ENCODE assay signal across 22 mouse cellular contexts in genomic region chr7:106876791-106877190, GRCm38 (mm10). TPM values are rescaled to one million over a fixed set of nuclear protein-coding genes. Genes with fewer than 3 reads are reported as not detected.
"Had no signal": no experiment of that assay in that cellular context is flagged by ENCODE, and none has a peak within 500 bp of the region (broad histone marks: within the 10 kb centered on the region; RNA-seq: fewer than 3 reads in every experiment).

Gene Olfr705 (minus strand): TSS chr7:106876891.

- DNase-seq: cerebellum, adult 8-10 months; cerebellum, adult 9-10 months; cerebellum, adult 9-11 months; cerebellum, postnatal 10 days; cerebellum, postnatal 14 days; cerebellum, postnatal 25 days; cerebellum, postnatal 36 days; embryo, embryonic 11 days; forebrain, postnatal 0 days; gastrocnemius, adult 2 months; gastrocnemius, postnatal 10 days; gastrocnemius, postnatal 14 days; gastrocnemius, postnatal 25 days; gastrocnemius, postnatal 36 days; heart, adult 18-20 months; heart, adult 2 months had no signal

RNA-seq across cellular contexts. Expression of gene Olfr705, which starts in this region (rescaled TPM):
- total RNA-seq: common myeloid progenitor, adult 5-6 weeks; forebrain, postnatal 0 days; gastrocnemius, adult 18-20 months; gastrocnemius, adult 2 months; gastrocnemius, adult 8-10 months; gastrocnemius, postnatal 10 days; gastrocnemius, postnatal 14 days; gastrocnemius, postnatal 25 days; gastrocnemius, postnatal 36 days; gastrocnemius, postnatal 4 days; granulocyte monocyte progenitor cell, adult 5-6 weeks; heart, adult 18-20 months; heart, adult 2 months; heart, adult 8-10 months had no signal
